Mouse (Mus musculus): Measurements from ENCODE around the gene Sumo2.
"Not testable (repeated sequence)": the region's sequence is repeated elsewhere in the genome, so short reads cannot be mapped to it uniquely, and the experiment has no call there.

The Sumo2 gene

GRCm38 (mm10) chr11:115519581-115519980 is 16.5 kb downstream of the Sumo2 start:
- DNase-seq (ENCODE audit: low read depth, low spot score), result no peak

- DNase-seq (ENCODE audit: low read depth, low spot score), result no peak
Measured at GRCm38 (mm10) chr11:115518693-115519092, 17.4 kb downstream of the Sumo2 start.

GRCm38 (mm10) chr11:115516942-115517341 is 19.1 kb downstream of the Sumo2 start:
- DNase-seq (ENCODE audit: low read depth, low spot score), result peak; percentile 43

GRCm38 (mm10) chr11:115515021-115515420 is 21.1 kb downstream of the Sumo2 start:
- DNase-seq (ENCODE audit: low read depth, low spot score), result no peak

- DNase-seq (ENCODE audit: low read depth, low spot score), result peak; percentile 98
Measured at GRCm38 (mm10) chr11:115514238-115514663, 21.8 kb downstream of the Sumo2 start, which contains the start of gene Jpt1. Jpt1 (minus strand) TSS chr11:115514387.

- DNase-seq (ENCODE audit: low read depth, low spot score), result no peak
Measured at GRCm38 (mm10) chr11:115513271-115514237, 22.5 kb downstream of the Sumo2 start.

GRCm38 (mm10) chr11:115512407-115513183 is 23.5 kb downstream of the Sumo2 start:
- DNase-seq (ENCODE audit: low read depth, low spot score), result peak; percentile 63

GRCm38 (mm10) chr11:115512004-115512403 is 24.1 kb downstream of the Sumo2 start:
- no peak for DNase-seq (ENCODE audit: low read depth, low spot score)

- DNase-seq (ENCODE audit: low read depth, low spot score), result no peak
Measured at GRCm38 (mm10) chr11:115511121-115511520, 25.0 kb downstream of the Sumo2 start.

- no peak for DNase-seq (ENCODE audit: low read depth, low spot score)
Measured at GRCm38 (mm10) chr11:115510507-115510888, 25.6 kb downstream of the Sumo2 start.

GRCm38 (mm10) chr11:115509773-115510506 is 26.1 kb downstream of the Sumo2 start:
- no peak for DNase-seq (ENCODE audit: low read depth, low spot score)

GRCm38 (mm10) chr11:115508061-115508460 is 28.0 kb downstream of the Sumo2 start:
- no peak for DNase-seq (ENCODE audit: low read depth, low spot score)

- DNase-seq (ENCODE audit: low read depth, low spot score), result no peak
Measured at GRCm38 (mm10) chr11:115506586-115506985, 29.5 kb downstream of the Sumo2 start.

GRCm38 (mm10) chr11:115502636-115503035 is 33.4 kb downstream of the Sumo2 start:
- DNase-seq (ENCODE audit: low read depth, low spot score), result no peak

GRCm38 (mm10) chr11:115496559-115496958 is 39.5 kb downstream of the Sumo2 start:
- DNase-seq (ENCODE audit: low read depth, low spot score), result not testable (repeated sequence)

GRCm38 (mm10) chr11:115492387-115492786 is 43.7 kb downstream of the Sumo2 start:
- no peak for DNase-seq (ENCODE audit: low read depth, low spot score)

GRCm38 (mm10) chr11:115491356-115492083 is 44.6 kb downstream of the Sumo2 start, which contains the start of gene Nt5c:
Nt5c (minus strand) TSS chr11:115491862.
- DNase-seq (ENCODE audit: low read depth, low spot score), result peak; percentile 58

- DNase-seq (ENCODE audit: low read depth, low spot score), result no peak
Measured at GRCm38 (mm10) chr11:115490441-115491355, 45.4 kb downstream of the Sumo2 start.

GRCm38 (mm10) chr11:115488551-115489104 is 47.4 kb downstream of the Sumo2 start:
- no peak for DNase-seq (ENCODE audit: low read depth, low spot score)
